Mouse (Mus musculus): ENCODE measurements around the gene Ttll5. TPM values are rescaled to one million over a fixed set of nuclear protein-coding genes. Genes with fewer than 3 reads are reported as not detected.

Ttll5 gene
- total RNA-seq, 2 experiments from 2014 or later = 5.8 to 7.3 TPM

DNA sequence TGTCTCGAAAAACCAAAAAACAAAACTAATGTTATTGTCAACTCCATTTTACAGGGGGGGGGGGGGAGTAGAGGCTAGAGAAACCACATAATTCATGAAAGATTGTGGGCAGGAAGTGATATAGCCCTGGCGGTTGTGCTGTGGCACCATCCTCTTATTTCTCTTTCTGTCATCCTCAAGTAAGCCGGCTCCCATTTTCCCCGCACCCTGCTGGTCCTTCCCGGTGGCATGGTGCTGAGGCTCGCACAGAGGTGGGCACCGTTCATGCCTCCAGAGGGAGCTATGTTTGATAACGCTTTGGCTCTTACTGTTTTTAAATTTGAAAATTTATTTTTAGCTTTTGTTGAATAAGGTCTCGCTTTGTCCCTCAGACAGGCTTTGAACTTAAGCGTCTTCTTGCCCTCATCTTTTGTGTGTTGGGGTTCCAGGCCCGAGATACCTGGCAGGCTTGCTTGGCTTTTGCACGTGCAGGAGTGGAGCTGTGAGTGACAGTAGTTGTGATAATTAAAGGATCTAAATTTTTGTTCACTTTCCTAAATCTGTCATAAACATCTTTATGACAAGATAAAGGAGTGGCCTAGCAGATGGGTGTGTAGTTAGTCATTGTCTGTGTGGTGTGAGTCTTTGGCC lies 15.0 kb downstream of the Ttll5 start:
- DNase-seq = no peak

DNA sequence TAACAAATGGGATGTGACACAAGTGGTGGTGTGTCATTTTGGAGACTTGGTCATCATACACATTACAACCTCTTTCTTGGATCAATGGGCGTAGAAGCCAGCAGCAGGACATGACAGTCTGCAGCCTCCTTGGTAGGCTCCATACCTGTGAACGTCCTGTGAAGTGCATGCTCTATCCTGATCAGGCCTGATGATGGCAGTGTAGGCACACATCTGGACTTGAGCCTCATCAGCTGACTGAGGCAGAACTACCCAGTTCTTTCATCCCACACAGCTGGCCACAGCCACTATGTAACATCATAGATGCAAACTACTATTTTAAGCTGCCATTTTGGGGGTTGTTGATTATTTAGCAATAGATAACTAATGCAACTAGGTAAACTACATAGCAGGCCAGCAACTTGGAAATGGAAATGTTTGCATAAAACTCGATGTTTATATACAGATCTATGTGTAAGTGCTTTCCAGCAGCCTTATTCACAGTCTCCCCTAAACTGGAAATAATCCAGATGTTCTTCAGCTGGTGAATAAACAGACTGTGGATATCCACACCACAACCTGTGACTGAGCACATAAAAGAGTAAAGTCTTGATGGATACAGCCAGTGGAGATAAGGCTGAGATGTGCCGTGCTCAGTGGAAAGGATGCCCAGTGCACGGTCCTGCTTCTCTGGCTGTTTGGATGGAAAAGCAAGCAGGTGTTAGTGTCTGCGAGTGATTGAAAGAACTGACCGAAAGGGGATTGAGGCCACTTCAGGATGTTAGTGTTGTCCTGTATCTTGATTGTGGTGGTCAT lies 23.9 kb downstream of the Ttll5 start:
- DNase-seq = peak; percentile 29

DNA sequence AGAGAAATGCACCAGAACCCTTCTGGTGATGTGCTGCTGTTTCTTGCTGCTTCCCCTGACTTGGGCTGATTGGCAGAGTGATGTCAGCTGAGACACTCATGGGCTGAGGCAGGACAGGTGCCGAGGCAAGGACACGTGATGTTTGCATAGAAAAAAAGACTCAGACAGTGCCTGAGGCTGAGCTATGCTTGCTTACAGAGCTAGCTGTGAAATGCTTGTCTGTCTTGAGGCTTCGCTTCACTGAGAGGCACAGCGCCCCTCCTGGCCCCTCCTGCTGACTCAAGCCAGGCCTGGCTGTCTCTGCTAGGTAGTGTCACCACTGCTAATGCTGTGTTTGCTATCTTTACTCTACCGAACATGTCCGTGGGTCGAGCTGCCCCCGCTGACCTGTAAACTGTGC lies 26.2 kb downstream of the Ttll5 start:
- no peak for DNase-seq

DNA sequence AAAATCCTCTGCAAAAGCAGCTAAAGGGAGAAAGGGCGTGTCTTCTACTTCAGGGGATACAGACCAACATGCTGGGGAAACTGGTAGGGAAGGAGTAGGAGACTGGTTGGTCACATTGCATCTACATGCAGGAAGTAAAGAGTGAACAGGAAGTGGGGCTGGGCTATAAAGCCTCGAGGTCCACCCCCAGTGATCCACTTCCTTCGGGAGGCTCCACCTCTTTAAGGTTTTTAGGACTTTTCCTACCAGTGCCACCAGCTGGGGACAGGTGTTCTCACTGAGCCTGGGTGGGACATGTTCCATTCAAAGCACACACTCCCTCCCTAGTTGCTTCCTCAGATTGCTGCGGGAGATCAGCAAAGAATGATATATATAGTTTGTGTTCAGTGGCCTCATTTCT lies 29.4 kb downstream of the Ttll5 start:
- DNase-seq = no peak

DNA sequence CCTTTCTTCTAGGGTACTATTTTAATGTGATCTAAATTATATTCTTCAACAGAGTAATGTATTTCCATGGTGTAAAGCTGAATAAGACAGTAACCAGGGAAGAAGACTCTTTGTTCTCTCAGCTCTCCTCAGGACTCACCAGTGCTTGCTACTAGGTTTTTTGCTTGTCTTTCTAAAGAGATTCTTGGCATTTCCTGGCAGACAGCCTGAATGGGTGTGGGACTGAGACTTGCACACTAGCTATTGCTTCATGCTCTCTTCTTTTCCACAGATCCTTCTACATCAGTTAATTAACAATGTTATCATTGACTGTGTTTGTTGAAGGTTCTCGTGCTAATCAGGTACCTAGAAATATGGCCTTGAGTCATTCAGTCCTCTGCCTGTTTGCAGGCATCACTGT lies 29.8 kb downstream of the Ttll5 start:
- no peak for DNase-seq

DNA sequence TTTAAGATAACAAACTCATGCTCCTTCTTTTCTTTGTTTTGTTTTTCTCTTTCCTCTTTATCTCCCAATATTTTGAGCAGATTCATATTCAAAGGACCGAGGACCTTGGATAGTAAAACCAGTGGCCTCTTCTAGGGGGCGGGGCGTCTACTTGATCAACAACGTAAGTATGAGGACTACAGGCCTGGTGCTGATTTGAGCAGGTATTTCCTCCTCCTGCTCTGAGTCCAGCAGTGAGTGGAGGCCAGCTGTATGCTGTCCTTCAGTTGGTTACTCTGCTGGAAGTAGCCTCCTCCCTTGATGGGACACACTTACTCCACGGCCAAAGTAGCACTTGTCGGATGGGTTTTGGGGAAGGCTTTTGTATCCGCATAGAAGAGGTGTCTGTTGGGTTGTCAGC lies 32.8 kb downstream of the Ttll5 start:
- DNase-seq = no peak

DNA sequence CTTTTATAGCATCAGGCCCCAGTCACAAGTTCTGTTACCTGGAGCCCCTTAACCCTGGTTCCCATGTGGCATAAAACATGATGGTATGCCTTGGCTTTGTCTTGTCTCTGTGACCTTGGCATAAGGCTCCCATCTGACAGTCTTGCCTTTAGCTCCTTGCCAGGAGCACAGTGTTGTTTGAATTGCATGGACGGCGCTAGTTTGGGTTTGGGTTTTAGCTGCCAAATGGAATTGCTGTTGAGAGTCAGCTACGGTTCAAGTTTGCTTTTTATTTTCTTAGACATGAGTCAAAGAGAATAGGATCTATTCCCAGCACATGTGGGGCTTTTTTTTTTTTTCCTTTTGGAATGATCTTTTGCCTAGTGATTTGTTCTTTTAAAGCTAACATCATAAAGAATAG lies 34.7 kb downstream of the Ttll5 start:
- no peak for DNase-seq

DNA sequence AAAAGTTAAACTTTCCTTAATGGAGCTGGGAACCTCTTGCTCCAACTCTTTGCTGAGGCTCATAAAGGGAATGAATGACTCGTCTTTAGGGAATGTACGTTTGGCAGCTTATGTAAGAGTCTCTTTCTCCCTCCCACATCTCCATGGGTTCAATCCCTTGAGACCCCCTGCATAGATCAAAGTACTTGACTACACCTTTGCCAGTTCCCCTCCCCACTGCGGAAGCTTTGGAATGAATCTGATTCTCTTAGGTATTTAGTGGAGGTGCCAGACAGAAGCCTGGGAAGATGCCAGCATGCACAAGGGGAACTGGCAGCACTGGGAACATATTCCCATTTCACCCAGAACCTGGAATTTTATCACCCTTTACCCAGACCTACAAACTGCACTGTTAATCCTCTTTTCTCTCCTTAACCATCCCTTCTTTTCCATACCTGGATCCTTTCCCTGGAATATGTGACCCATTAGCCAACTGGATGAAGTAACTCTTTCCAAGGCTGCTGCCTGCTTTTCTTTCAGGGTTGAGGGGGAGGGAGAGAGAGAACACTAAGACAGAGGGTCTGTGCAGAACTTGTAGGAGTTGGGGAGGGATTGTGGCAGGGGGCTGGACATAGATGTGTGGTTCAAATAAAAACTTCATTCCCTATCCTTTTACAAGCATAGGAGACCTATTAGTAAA lies 35.2 kb downstream of the Ttll5 start:
- peak; percentile 13 for DNase-seq

DNA sequence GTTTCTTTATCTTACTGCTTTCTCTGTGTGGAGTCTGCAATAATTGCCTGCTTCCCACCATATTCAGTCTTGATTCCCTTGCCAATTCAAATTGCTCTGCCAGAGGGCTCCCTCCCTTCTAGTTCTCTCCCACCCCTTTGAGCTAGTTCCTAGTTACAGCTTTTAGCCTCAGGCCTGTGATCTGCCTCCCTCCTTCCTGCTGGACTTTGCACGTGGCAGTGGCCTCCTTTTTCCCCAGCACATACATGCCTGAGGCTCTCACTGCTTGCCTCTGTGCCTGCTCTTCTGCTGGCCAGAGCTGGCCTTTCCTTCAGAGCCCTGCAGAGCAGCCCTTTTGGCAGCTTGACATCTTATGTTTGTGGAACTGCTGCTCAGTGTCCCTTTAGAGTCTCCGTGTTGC lies 38.1 kb downstream of the Ttll5 start:
- peak; percentile 32 for DNase-seq

DNA sequence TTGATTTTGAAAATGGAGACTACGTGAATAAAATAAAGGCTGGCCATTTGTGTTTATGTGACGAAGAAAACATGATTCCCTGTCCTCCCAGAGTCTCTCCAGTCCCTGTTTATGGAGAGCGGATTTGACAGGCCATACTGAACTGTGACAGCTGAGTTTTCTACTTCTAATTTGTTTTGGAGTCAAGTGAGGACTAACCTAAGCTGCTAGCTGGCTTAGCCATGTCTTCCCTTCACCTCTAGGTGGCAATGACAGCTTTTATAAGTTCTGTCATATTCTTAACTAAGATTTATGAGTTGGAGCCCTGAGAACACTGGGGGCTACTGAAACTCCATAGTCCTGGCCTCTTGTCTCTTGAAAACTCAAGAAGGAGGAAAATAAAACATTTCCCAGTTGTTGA lies 41.1 kb downstream of the Ttll5 start:
- no peak for DNase-seq

DNA sequence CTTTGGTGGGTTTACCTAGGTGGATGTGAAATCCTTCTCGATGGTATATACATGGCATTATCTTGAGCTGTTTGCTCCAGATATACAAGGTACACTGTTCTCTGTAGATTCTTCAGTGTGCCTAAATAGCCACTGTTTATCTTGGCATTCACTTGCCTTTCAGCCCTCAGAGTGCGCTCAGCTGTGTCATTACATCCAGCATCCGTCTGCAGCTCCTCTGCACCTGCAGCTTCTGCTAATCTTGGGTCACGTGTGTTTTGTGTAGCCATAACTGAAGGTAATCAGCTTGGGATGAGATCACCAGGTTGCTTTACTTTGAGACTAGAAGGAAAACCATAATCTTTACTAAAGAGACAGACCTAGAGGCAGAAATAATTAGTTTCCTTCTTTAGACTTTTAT lies 42.2 kb downstream of the Ttll5 start:
- no peak for DNase-seq

DNA sequence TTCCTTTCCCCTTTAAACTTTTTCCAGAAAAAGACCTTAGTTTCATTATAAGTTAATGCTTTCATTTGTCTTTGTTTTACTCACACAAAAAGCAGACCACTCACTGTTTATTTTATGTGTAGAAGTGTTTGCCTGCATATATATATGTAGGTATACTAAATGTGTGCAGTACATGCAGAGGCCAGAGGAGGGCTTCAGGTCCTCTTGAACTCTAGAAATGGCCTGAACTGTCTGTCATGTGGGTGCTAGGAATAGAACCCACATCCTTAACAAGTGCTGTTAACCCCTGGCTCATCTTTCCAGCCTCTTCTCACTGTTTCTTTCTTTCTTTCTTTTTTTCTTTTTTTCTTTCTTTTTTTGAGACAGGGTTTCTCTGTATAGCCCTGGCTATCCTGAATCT lies 42.7 kb downstream of the Ttll5 start:
- DNase-seq = no peak

DNA sequence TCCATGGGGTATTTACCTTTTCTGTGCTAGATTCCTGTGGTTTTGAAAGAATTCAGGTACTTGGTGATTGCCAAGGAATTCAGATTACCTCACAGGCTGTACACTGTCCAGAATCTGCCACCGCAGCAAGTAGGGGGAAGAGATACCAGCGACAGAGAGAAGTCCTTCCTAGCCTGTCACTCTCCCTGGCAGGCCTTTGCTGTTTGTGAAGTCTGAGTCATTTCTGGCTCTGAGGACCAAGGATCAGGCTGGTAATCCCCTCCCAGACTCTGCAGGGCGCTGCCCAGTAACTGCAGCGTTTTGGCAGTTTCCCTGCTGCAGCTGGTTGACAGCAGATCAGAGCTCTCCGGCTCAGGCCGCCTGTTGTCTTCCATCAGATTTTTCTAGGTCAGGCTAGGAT lies 45.0 kb downstream of the Ttll5 start:
- DNase-seq = peak; percentile 83

DNA sequence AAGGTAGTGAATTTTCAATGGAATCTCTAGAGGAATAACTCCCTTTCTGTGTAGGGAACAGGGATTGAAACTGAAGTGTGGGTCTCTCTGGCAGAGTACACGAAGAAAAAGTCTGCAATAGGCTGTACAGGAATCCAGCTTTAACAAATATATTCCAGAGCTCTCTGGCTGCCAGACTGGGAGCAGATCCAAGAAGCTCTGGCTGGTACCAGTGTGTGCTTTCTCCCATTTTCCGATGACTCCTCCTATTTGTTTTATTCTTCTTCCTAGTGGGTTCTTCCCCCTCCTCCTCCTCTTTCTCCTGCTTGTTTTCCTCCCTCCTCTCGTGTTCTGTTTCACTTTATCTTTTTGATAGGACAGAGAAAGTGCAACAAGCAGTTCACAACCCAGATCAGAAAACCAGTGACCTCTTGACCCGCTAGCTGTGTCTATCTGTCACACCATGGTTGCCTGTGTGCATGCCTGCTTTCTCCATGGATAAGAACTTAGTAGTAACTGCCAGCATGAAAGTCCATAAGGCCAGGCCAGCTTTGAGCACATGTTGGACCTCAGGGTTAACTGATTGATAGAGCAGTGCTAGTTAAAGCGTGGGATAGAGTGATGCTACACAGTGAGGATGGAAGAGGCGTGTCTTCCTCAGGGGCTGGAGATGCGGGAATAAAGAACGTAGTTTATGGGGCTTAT lies 55.3 kb downstream of the Ttll5 start:
- DNase-seq = peak; percentile 46

DNA sequence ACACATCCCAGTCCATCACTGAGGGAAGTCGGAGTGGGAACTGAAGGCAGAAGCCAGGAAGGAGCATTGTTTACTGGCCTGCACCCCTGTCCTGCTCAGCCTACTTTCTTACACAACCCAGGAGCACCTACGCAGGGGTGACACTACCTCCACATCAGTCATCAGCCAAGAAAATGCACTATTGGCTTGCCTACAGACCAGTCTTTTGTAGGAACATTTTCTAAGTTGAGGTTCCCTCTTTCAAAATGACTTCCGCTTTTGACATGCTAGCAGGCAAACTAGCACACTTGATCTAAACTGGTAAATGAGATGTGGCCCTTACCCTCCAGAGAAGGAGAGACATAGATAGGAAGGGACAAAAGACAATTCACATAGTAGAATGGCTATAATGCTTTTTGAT lies 60.6 kb downstream of the Ttll5 start:
- DNase-seq = no peak

DNA sequence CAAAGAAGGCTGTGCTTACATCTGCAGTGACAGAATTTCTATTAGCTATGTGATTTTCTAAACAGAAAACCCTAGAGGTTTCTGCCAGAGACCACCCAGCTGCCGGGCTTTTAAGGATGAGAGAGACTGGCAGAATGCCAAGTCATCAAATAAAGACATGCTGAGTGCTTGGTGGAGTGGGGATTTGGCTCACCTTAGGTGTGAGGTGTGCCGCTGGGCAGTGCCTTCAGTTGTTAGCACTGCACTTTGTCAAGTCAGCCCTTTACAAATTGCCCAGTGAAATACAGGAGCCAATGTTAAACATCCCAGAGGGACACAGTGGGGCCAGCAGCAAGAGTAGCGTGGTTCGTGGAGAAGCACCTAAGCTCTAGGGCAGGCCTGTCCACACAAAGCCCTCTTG lies 65.6 kb downstream of the Ttll5 start:
- DNase-seq = no peak

DNA sequence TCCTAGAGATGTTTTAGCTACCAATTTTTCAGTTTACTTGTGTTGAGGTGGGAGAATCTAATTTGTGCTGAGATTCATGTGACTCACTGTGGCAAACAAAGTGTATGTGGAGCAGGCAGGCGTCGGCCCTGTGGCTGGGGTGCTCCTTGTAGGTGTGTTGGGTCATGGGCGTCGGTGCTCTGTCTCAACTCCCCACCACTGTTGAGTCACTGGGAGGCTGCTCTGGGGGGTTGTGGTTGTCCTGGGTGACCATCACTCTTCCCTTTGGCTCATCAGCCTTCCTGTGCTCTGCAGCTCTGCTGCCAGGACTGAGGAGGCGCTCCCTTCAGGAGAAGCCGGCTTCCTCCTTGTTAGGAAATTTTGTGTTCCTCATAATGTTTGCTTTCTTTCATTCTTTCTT lies 79.5 kb downstream of the Ttll5 start:
- DNase-seq = no peak

DNA sequence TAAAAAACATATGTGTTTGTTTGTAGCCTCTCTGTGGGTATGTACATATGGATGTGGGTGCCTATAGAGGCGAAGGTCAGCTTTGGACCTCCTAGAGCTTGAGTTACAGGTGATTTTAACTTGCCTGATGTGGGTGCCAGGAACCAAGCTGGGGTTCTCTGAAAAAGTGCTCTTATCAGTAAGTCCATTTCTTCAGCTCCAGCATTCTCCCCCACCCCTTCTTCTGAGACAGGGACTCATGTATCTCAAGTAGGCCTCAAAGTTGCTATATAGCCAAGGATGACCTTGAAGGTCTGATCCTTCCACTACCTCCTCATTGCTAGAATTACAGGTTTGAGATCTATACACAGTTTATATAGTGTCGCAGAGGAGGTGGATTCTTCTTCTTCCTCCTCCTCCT lies 81.2 kb downstream of the Ttll5 start:
- no peak for DNase-seq

DNA sequence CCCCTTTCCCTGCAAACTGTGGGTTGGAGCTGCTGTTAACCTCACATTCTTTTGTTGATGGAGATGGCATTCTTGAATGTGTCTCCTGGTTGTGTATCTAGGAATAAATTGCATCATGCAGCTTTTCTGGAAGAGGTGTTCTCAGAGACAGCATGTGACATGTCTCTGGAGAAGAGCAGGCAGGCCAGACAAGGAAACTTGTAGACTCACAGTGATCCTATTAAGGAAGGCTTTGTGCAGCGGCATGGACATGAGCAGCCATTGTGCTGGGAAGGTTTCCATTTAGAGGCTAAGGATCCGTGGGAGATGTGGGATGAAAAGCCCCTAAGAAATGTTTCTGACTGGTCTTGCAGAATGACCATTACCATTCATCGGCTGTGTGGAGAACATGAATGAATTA lies 83.4 kb downstream of the Ttll5 start:
- DNase-seq = no peak

DNA sequence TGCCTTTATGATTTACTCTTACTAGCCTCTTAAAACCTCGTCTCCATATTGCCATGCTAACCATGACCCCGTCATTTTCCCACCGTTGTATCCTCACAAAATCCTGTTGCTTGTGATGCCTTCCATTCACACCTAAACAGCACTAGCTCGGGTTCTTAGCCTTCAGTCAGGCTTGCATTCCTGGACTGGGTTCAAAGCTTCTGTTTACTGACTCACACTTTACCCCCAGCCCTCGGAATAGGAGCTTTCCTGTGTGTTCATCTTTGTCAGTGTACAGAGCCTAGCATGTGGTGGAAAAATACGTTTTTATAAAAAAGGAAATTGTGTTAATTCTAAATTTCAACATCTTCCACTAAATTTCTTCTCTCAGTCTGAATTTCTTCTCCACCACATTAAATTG lies 86.4 kb downstream of the Ttll5 start:
- no peak for DNase-seq

DNA sequence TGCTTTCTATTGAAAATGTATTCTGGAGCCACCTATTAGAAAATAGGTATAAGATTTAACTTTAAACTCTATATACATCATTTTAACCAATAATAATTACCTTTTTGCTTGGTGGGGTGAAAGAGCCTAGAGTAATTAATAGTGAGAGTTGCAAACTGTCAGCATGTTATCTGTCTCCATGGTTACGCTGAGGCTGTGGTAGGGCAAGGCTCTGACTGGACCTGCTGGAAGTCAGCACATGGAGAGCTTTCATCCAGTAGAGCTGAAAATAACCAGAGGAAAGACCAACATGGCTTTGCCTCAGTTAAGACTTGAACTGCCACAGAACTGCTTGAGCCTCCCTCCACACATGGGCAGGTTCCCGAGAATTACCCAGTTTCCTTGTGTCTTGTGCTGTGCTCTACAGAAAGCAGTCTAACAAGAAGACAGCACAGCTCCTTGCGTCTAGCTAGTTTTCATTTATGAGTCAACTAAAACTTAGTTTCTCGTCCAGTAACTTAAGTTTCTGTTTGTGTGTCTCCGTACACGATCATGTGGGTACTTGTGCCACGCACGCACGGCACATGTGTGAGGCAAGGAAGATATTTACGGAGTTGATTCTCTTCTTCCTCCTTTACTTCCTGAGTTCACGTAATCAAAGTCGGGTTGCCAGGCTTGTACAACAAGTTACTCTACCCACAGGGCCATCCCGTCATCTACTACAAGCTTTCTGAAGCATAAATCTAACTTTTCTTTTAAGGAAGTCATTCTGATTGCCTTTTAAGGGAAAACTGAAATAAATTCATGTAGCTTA lies 88.4 kb downstream of the Ttll5 start:
- DNase-seq = no peak

DNA sequence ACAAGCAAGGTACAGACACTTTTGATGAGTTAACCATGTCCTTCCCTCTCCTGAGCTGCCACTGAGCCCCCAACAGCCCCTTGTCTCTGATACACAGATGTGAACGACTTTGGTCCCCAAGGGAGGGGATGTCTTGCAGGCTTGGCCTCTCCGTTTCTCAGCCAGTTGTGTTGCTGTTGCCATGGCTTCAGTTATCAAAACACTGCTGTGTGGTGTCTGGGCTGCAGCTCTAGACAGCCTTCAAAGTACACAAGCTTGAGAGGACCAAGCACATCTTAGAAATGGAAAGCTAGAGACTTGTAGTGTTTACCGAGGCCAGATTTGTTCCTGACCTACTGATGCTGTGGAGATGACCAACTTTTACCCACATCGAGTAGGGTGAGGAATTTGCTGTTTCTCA lies 102.4 kb downstream of the Ttll5 start:
- no peak for DNase-seq
